Mouse (Mus musculus): ENCODE measurements around the gene Chrna5. TPM values are rescaled to one million over a fixed set of nuclear protein-coding genes. Genes with fewer than 3 reads are reported as not detected.

The Chrna5 gene
- polyA plus RNA-seq, 1 experiment, result not detected

GRCm38 (mm10) chr9:54990362-54990761 is 9.7 kb downstream of the Chrna5 start:
- no peak overlapping the region for H3ac ChIP-seq (ENCODE audit: control insufficient read depth, insufficient read length)
- H3K4me3 ChIP-seq, result no peak overlapping the region
- no peaks in the 10 kb centered on the region for H3K36me3 ChIP-seq (ENCODE audit: control insufficient read depth, insufficient read depth)
- H3K4me2 ChIP-seq (ENCODE audit: low read depth), result no peak overlapping the region
- peaks cover 9% of the 10 kb centered on the region for H3K27me3 ChIP-seq (ENCODE audit: control insufficient read depth, insufficient read depth, insufficient read length)
- TF ChIP-seq MAX (IDR thresholded peaks at IDR 0.05; ENCODE audit: low read depth) (no peak), CEBPB (IDR thresholded peaks at IDR 0.05; ENCODE audit: insufficient read depth, poor library complexity, severe bottlenecking) (no peak), TCF3 (IDR thresholded peaks at IDR 0.05; ENCODE audit: insufficient read length, low read depth) (no peak), E2F4 (IDR thresholded peaks at IDR 0.05; ENCODE audit: insufficient read depth) (no peak), MYOD1 (IDR thresholded peaks at IDR 0.05; ENCODE audit: control insufficient read depth in 1 of 3, insufficient read length in 2 of 3, low read depth in 2 of 3) (no peak), REST (IDR thresholded peaks at IDR 0.05; ENCODE audit: insufficient read depth, insufficient read length) (no peak), MYOG (IDR thresholded peaks at IDR 0.05; ENCODE audit: control insufficient read depth in 1 of 3, insufficient read depth in 1 of 3, insufficient read length in 2 of 3, low read depth in 2 of 3) (no peak), USF1 (IDR thresholded peaks at IDR 0.05; ENCODE audit: low read depth) (no peak), SRF (IDR thresholded peaks at IDR 0.05; ENCODE audit: control insufficient read depth, insufficient read length, low read depth) (no peak), POLR2AphosphoS2 (IDR thresholded peaks at IDR 0.05; ENCODE audit: insufficient read length, low read depth) (no peak), TCF12 (IDR thresholded peaks at IDR 0.05; ENCODE audit: insufficient read depth, poor library complexity, severe bottlenecking) (no peak), POLR2A (IDR thresholded peaks at IDR 0.05; ENCODE audit: insufficient read length, low read depth) (no peak)
- H3K79me2 ChIP-seq (ENCODE audit: control insufficient read depth, insufficient read depth), result no peaks in the 10 kb centered on the region

- H3K36me3 ChIP-seq (ENCODE audit: control insufficient read depth, insufficient read depth), result no peaks in the 10 kb centered on the region
- no peak for TF ChIP-seq TCF12 (IDR thresholded peaks at IDR 0.05; ENCODE audit: insufficient read depth, poor library complexity, severe bottlenecking)
- no peak for TF ChIP-seq USF1 (IDR thresholded peaks at IDR 0.05; ENCODE audit: low read depth)
- TF ChIP-seq MYOD1 (IDR thresholded peaks at IDR 0.05; ENCODE audit: control insufficient read depth in 1 of 3, insufficient read length in 2 of 3, low read depth in 2 of 3), result no peak
- no peak for TF ChIP-seq MAX (IDR thresholded peaks at IDR 0.05; ENCODE audit: low read depth)
- H3K79me2 ChIP-seq (ENCODE audit: control insufficient read depth, insufficient read depth), result no peaks in the 10 kb centered on the region
- no peak overlapping the region for H3ac ChIP-seq (ENCODE audit: control insufficient read depth, insufficient read length)
- H3K27me3 ChIP-seq (ENCODE audit: control insufficient read depth, insufficient read depth, insufficient read length), result peaks cover 9% of the 10 kb centered on the region
- no peak overlapping the region for H3K4me2 ChIP-seq (ENCODE audit: low read depth)
- no peak overlapping the region for H3K4me3 ChIP-seq
Measured at GRCm38 (mm10) chr9:54994381-54994780, 13.7 kb downstream of the Chrna5 start.

GRCm38 (mm10) chr9:54995645-54996044 is 15.0 kb downstream of the Chrna5 start:
- H3ac ChIP-seq (ENCODE audit: control insufficient read depth, insufficient read length), result no peak overlapping the region
- no peak overlapping the region for H3K4me2 ChIP-seq (ENCODE audit: low read depth)
- H3K36me3 ChIP-seq (ENCODE audit: control insufficient read depth, insufficient read depth), result no peaks in the 10 kb centered on the region
- no peak overlapping the region for H3K4me3 ChIP-seq
- H3K79me2 ChIP-seq (ENCODE audit: control insufficient read depth, insufficient read depth), result no peaks in the 10 kb centered on the region
- TF ChIP-seq TCF3 (IDR thresholded peaks at IDR 0.05; ENCODE audit: insufficient read length, low read depth) (no peak), USF1 (IDR thresholded peaks at IDR 0.05; ENCODE audit: low read depth) (no peak), E2F4 (IDR thresholded peaks at IDR 0.05; ENCODE audit: insufficient read depth) (no peak), POLR2A (IDR thresholded peaks at IDR 0.05; ENCODE audit: insufficient read length, low read depth) (no peak), TCF12 (IDR thresholded peaks at IDR 0.05; ENCODE audit: insufficient read depth, poor library complexity, severe bottlenecking) (no peak), MYOG (IDR thresholded peaks at IDR 0.05; ENCODE audit: control insufficient read depth in 1 of 3, insufficient read depth in 1 of 3, insufficient read length in 2 of 3, low read depth in 2 of 3) (no peak), SRF (IDR thresholded peaks at IDR 0.05; ENCODE audit: control insufficient read depth, insufficient read length, low read depth) (no peak), CEBPB (IDR thresholded peaks at IDR 0.05; ENCODE audit: insufficient read depth, poor library complexity, severe bottlenecking) (no peak), REST (IDR thresholded peaks at IDR 0.05; ENCODE audit: insufficient read depth, insufficient read length) (no peak), MAX (IDR thresholded peaks at IDR 0.05; ENCODE audit: low read depth) (no peak), MYOD1 (IDR thresholded peaks at IDR 0.05; ENCODE audit: control insufficient read depth in 1 of 3, insufficient read length in 2 of 3, low read depth in 2 of 3) (no peak), POLR2AphosphoS2 (IDR thresholded peaks at IDR 0.05; ENCODE audit: insufficient read length, low read depth) (no peak)
- H3K27me3 ChIP-seq (ENCODE audit: control insufficient read depth, insufficient read depth, insufficient read length), result peaks cover 9% of the 10 kb centered on the region

- no peaks in the 10 kb centered on the region for H3K36me3 ChIP-seq (ENCODE audit: control insufficient read depth, insufficient read depth)
- no peak overlapping the region for H3ac ChIP-seq (ENCODE audit: control insufficient read depth, insufficient read length)
- H3K27me3 ChIP-seq (ENCODE audit: control insufficient read depth, insufficient read depth, insufficient read length), result no peaks in the 10 kb centered on the region
- TF ChIP-seq USF1 (IDR thresholded peaks at IDR 0.05; ENCODE audit: low read depth) (no peak), POLR2A (IDR thresholded peaks at IDR 0.05; ENCODE audit: insufficient read length, low read depth) (no peak), MAX (IDR thresholded peaks at IDR 0.05; ENCODE audit: low read depth) (no peak), CEBPB (IDR thresholded peaks at IDR 0.05; ENCODE audit: insufficient read depth, poor library complexity, severe bottlenecking) (no peak)
- H3K79me2 ChIP-seq (ENCODE audit: control insufficient read depth, insufficient read depth), result no peaks in the 10 kb centered on the region
- H3K4me3 ChIP-seq, result no peak overlapping the region
- no peak overlapping the region for H3K4me2 ChIP-seq (ENCODE audit: low read depth)
Measured at GRCm38 (mm10) chr9:55003609-55004008, 22.9 kb downstream of the Chrna5 start.

GRCm38 (mm10) chr9:55009692-55010091 is 29.0 kb downstream of the Chrna5 start:
- TF ChIP-seq POLR2A (IDR thresholded peaks at IDR 0.05; ENCODE audit: insufficient read length, low read depth) (no peak), POLR2AphosphoS2 (IDR thresholded peaks at IDR 0.05; ENCODE audit: insufficient read length, low read depth) (no peak), CEBPB (IDR thresholded peaks at IDR 0.05; ENCODE audit: insufficient read depth, poor library complexity, severe bottlenecking) (no peak), MYOD1 (IDR thresholded peaks at IDR 0.05; ENCODE audit: control insufficient read depth in 1 of 3, insufficient read length in 2 of 3, low read depth in 2 of 3) (no peak), MAX (IDR thresholded peaks at IDR 0.05; ENCODE audit: low read depth) (no peak), SRF (IDR thresholded peaks at IDR 0.05; ENCODE audit: control insufficient read depth, insufficient read length, low read depth) (no peak), MYOG (IDR thresholded peaks at IDR 0.05; ENCODE audit: control insufficient read depth in 1 of 3, insufficient read depth in 1 of 3, insufficient read length in 2 of 3, low read depth in 2 of 3) (no peak)
- H3K4me3 ChIP-seq, result no peak overlapping the region
- no peak overlapping the region for H3K4me2 ChIP-seq (ENCODE audit: low read depth)
- no peaks in the 10 kb centered on the region for H3K36me3 ChIP-seq (ENCODE audit: control insufficient read depth, insufficient read depth)
- no peaks in the 10 kb centered on the region for H3K79me2 ChIP-seq (ENCODE audit: control insufficient read depth, insufficient read depth)
- H3ac ChIP-seq (ENCODE audit: control insufficient read depth, insufficient read length), result no peak overlapping the region
- no peaks in the 10 kb centered on the region for H3K27me3 ChIP-seq (ENCODE audit: control insufficient read depth, insufficient read depth, insufficient read length)
